13 mouse cellular contexts compared by ENCODE assay signal in genomic region chr1:36224648-36225047, GRCm38 (mm10). TPM values are rescaled to one million over a fixed set of nuclear protein-coding genes. Genes with fewer than 3 reads are reported as not detected.
DNase-seq lines count a peak whose midpoint lies in the region; ATAC-seq and TF ChIP-seq lines count a peak whose summit lies in the region.
"Had no signal": no experiment of that assay in that cellular context is flagged by ENCODE, and none has a peak within 500 bp of the region (broad histone marks: within the 10 kb centered on the region; RNA-seq: fewer than 3 reads in every experiment).

No protein-coding gene starts in this region.

- no peak for DNase-seq in frontal cortex, postnatal 25 days (ENCODE audit: low spot score in 2 of 2)
- DNase-seq in left cerebral cortex, adult 2 months (ENCODE audit: extremely low spot score in 1 of 2, low spot score in 2 of 2), result no peak
- no peak for DNase-seq in left cerebral cortex, postnatal 36 days (ENCODE audit: low spot score in 2 of 2)
- peak; percentile 63 for DNase-seq in CD4-positive helper T cell, adult 2 months (ENCODE audit: low read depth, low spot score)
- peak; percentile 11 for DNase-seq in c-Kit-positive CD71-positive TER-119-negative erythroid progenitor cells, embryonic 14.5 days (ENCODE audit: low read depth)
- DNase-seq in B cell, adult 2 months, result no peak
- DNase-seq in thymus, postnatal 14 days, result no peak
- DNase-seq: cerebellum, postnatal 36 days; kidney, postnatal 4 days; liver, embryonic 13.5 days had no signal

- H3K4me3 ChIP-seq in left cerebral cortex, adult 2 months, result no peak overlapping the region
- H3K4me3 ChIP-seq: hindbrain, embryonic 13.5 days; liver, embryonic 13.5 days; megakaryocyte, embryonic 14.5 days had no signal

- intact Hi-C loops in left cerebral cortex, adult 2 months (cut with DNase I), result no loop called here
- intact Hi-C loops in left cerebral cortex, postnatal 36 days (cut with DNase I), result no loop called here

- no peak overlapping the region for H3K27ac ChIP-seq in left cerebral cortex, adult 2 months
- H3K27ac ChIP-seq: hindbrain, embryonic 13.5 days; liver, embryonic 13.5 days had no signal

- peak; percentile 54 for TF ChIP-seq CTCF in left cerebral cortex, adult 2 months (IDR thresholded peaks at IDR 0.05)

- ATAC-seq in frontal cortex, adult (ENCODE audit: low TSS enrichment), result peak; percentile 31; the same call in 1 of the 2 replicates

RNA-seq across cellular contexts. Expression of gene Uggt1, which starts 19.9 kb away (rescaled TPM):
- 10 to 100 TPM; 48.6 to 50.7 TPM for total RNA-seq in left cerebral cortex, adult 2 months (2021)
- 10 to 100 TPM; 38.4 to 51.8 TPM for total RNA-seq in left cerebral cortex, postnatal 36 days (2021)

RNA-seq across cellular contexts. Expression of gene Neurl3, which starts 49.8 kb away (rescaled TPM):
- total RNA-seq in left cerebral cortex, adult 2 months (2021), result under 1 TPM; 0.40 to 0.50 TPM
- total RNA-seq in left cerebral cortex, postnatal 36 days (2021), result under 1 TPM; 0.32 to 0.91 TPM

Comparison
In these comparisons a context has a peak if more than half of its experiments do, and no peak if none do; other contexts are left out.
1. DNase-seq: peak in CD4-positive helper T cell, adult 2 months (single experiment) and c-Kit-positive CD71-positive TER-119-negative erythroid progenitor cells, embryonic 14.5 days (single experiment); none in frontal cortex, postnatal 25 days (0 of 2), left cerebral cortex, adult 2 months (0 of 2), left cerebral cortex, postnatal 36 days (0 of 2), B cell, adult 2 months (0 of 2) and thymus, postnatal 14 days (single experiment).